Mouse (Mus musculus) erythroblast, embryonic 14.5 days (primary cell): Measurements from ENCODE around the gene Zfp428. TPM values are rescaled to one million over a fixed set of nuclear protein-coding genes. Genes with fewer than 3 reads are reported as not detected.

Source experiments
- H3K27me3 ChIP-seq: 2 replicates; pipeline ENCODE4 v1.6.1; 2012; ENCODE audit warnings: inconsistent platforms; ENCODE audit not compliant: control insufficient read depth
- H3K36me3 ChIP-seq: 2 replicates; pipeline ENCODE4 v1.6.1; 2012; ENCODE audit warnings: mild to moderate bottlenecking, inconsistent platforms; ENCODE audit not compliant: control insufficient read depth
- H3K4me1 ChIP-seq: 2 replicates; pipeline ENCODE4 v1.6.1; 2012; ENCODE audit warnings: inconsistent platforms; ENCODE audit not compliant: control insufficient read depth
- H3K4me3 ChIP-seq: replicated peaks from 2 replicates; pipeline ENCODE3; 2012; ENCODE audit warnings: moderate library complexity, mild to moderate bottlenecking, inconsistent platforms
- H3K9me3 ChIP-seq: 2 replicates; pipeline ENCODE4 v1.6.1; 2012; ENCODE audit warnings: low read length, inconsistent platforms, mixed read lengths; ENCODE audit not compliant: control insufficient read depth
- GATA1 ChIP-seq: IDR thresholded peaks from 2 replicates; pipeline ENCODE4 v1.6.1; 2012; ENCODE audit warnings: low read length, inconsistent platforms, mixed read lengths
- TAL1 ChIP-seq: IDR thresholded peaks from 3 replicates; pipeline ENCODE4 v1.6.1; 2012; ENCODE audit warnings: low read length, inconsistent platforms, mixed read lengths
- polyA plus RNA-seq: library from polyadenylated mRNA; stranded (reverse); fragments of >175 nt; gene quantifications from 2 replicates; pipeline ENCODE4 v1.2.3, GENCODE M21; 2012

The Zfp428 gene
- polyA plus RNA-seq, 1 experiment: 0.55 TPM

GRCm38 (mm10) chr7:24470356-24470755, 36.5 kb upstream of the Zfp428 start:
- TF ChIP-seq TAL1: no peak
- TF ChIP-seq GATA1: no peak
- Histone ChIP-seq H3K4me1 (no peaks in the 10 kb centered on the region), H3K36me3 (no peaks in the 10 kb centered on the region), H3K9me3 (peaks cover 3% of the 10 kb centered on the region), H3K4me3 (no peak overlapping the region), H3K27me3 (no peaks in the 10 kb centered on the region)

GRCm38 (mm10) chr7:24472442-24472841, 34.4 kb upstream of the Zfp428 start:
- TF ChIP-seq TAL1: no peak
- TF ChIP-seq GATA1: no peak
- no peaks in the 10 kb centered on the region for H3K4me1 ChIP-seq
- no peaks in the 10 kb centered on the region for H3K36me3 ChIP-seq
- H3K27me3 ChIP-seq: no peaks in the 10 kb centered on the region; the same call in 1 of the 2 replicates
- no peak overlapping the region for H3K4me3 ChIP-seq
- H3K9me3 ChIP-seq: peaks cover 6% of the 10 kb centered on the region

GRCm38 (mm10) chr7:24472937-24473336, 33.9 kb upstream of the Zfp428 start:
- Histone ChIP-seq H3K27me3 (no peaks in the 10 kb centered on the region; the same call in 1 of the 2 replicates), H3K4me1 (no peaks in the 10 kb centered on the region), H3K36me3 (no peaks in the 10 kb centered on the region), H3K4me3 (no peak overlapping the region), H3K9me3 (peaks cover 11% of the 10 kb centered on the region)
- TF ChIP-seq GATA1: no peak
- no peak for TF ChIP-seq TAL1

GRCm38 (mm10) chr7:24473913-24474529, 32.8 kb upstream of the Zfp428 start:
- Histone ChIP-seq H3K27me3 (peaks cover 5% of the 10 kb centered on the region), H3K4me1 (no peaks in the 10 kb centered on the region), H3K4me3 (no peak overlapping the region), H3K9me3 (peaks cover 12% of the 10 kb centered on the region), H3K36me3 (no peaks in the 10 kb centered on the region)
- TF ChIP-seq GATA1 (no peak), TAL1 (no peak)

GRCm38 (mm10) chr7:24474811-24475506, 31.8 kb upstream of the Zfp428 start:
- peaks cover 10% of the 10 kb centered on the region for H3K9me3 ChIP-seq
- no peak for TF ChIP-seq TAL1
- no peak for TF ChIP-seq GATA1
- no peaks in the 10 kb centered on the region for H3K4me1 ChIP-seq
- no peaks in the 10 kb centered on the region for H3K36me3 ChIP-seq
- H3K27me3 ChIP-seq: peaks cover 14% of the 10 kb centered on the region
- H3K4me3 ChIP-seq: no peak overlapping the region

GRCm38 (mm10) chr7:24476338-24476737, 30.5 kb upstream of the Zfp428 start:
- Histone ChIP-seq H3K36me3 (no peaks in the 10 kb centered on the region), H3K9me3 (peaks cover 10% of the 10 kb centered on the region), H3K27me3 (peaks cover 28% of the 10 kb centered on the region), H3K4me3 (no peak overlapping the region), H3K4me1 (peaks cover 2% of the 10 kb centered on the region)
- TF ChIP-seq TAL1 (no peak), GATA1 (no peak)

GRCm38 (mm10) chr7:24476856-24477255, 29.9 kb upstream of the Zfp428 start:
- Histone ChIP-seq H3K4me3 (no peak overlapping the region), H3K9me3 (peaks cover 13% of the 10 kb centered on the region), H3K4me1 (peaks cover 7% of the 10 kb centered on the region), H3K27me3 (peaks cover 33% of the 10 kb centered on the region), H3K36me3 (no peaks in the 10 kb centered on the region)
- no peak for TF ChIP-seq GATA1
- no peak for TF ChIP-seq TAL1

GRCm38 (mm10) chr7:24478911-24479310, 27.9 kb upstream of the Zfp428 start:
- Histone ChIP-seq H3K36me3 (no peaks in the 10 kb centered on the region), H3K27me3 (peaks cover 54% of the 10 kb centered on the region), H3K9me3 (peaks cover 13% of the 10 kb centered on the region)

GRCm38 (mm10) chr7:24479685-24480084, 27.1 kb upstream of the Zfp428 start:
- Histone ChIP-seq H3K9me3 (peaks cover 13% of the 10 kb centered on the region), H3K27me3 (peaks cover 62% of the 10 kb centered on the region), H3K4me1 (peaks cover 9% of the 10 kb centered on the region), H3K36me3 (no peaks in the 10 kb centered on the region), H3K4me3 (no peak overlapping the region)
- TF ChIP-seq GATA1 (no peak), TAL1 (no peak)

More at GRCm38 (mm10) chr7:24478911-24479310, 27.9 kb upstream of the Zfp428 start:
- Histone ChIP-seq H3K4me1 (peaks cover 9% of the 10 kb centered on the region), H3K4me3 (no peak overlapping the region)
- TF ChIP-seq TAL1: no peak
- no peak for TF ChIP-seq GATA1
